Mouse (Mus musculus) ES-E14 (cell line): ENCODE data around the gene Ppp2r5e.

ENCODE experiments used
- HCFC1 ChIP-seq: IDR thresholded peaks from 2 replicates; pipeline ENCODE4 v1.6.1; 2012; ENCODE audit warnings: low read length, inconsistent platforms, borderline replicate concordance; ENCODE audit not compliant: insufficient read depth
- MAFK ChIP-seq: IDR thresholded peaks from 2 replicates; pipeline ENCODE4 v1.6.1; 2014; ENCODE audit warnings: mild to moderate bottlenecking, low read depth, low read length, inconsistent platforms; ENCODE audit not compliant: insufficient read depth
- ZC3H11A ChIP-seq: IDR thresholded peaks from 2 replicates; pipeline ENCODE4 v1.6.1; 2012; ENCODE audit warnings: low read depth, mild to moderate bottlenecking, inconsistent platforms, low read length, borderline replicate concordance
- ZNF384 ChIP-seq: IDR thresholded peaks from 2 replicates; pipeline ENCODE4 v1.6.1; 2012; ENCODE audit warnings: low read depth, low read length, inconsistent platforms

DNA sequence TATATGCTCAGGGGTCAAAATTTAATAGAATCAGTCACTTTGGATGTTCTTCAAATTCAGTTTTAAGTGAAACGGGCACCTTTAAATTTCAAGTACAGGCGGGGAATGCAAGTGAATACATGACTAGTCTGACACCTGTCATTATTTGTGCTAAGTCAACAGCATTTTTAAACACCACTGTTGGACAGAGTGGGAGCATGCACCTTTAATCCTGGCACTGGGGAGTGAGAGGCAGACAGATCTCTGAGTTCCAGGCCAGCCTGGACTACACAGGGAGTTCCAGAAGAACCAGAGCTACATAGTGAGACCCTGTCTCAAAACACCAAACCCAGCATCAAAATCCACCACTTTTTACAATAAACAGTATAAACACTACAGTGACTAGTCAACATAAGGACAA, 108.5 kb downstream of the Ppp2r5e start:
- no peak for TF ChIP-seq ZC3H11A
- TF ChIP-seq HCFC1 = no peak
- TF ChIP-seq ZNF384 = no peak
- no peak for TF ChIP-seq MAFK
